Mouse (Mus musculus): Measurements from ENCODE around the gene Tubb2a.

- no peak for TF ChIP-seq RAD21 (IDR thresholded peaks at IDR 0.05; ENCODE audit: low read depth, low read length)
- TF ChIP-seq JUN (IDR thresholded peaks at IDR 0.05; ENCODE audit: insufficient read depth, low read depth, low read length) = no peak
- TF ChIP-seq MAZ (IDR thresholded peaks at IDR 0.05; ENCODE audit: low read depth, low read length) = no peak
Observed at GRCm38 (mm10) chr13:34037172-34038055, 40.4 kb downstream of the Tubb2a start, which contains the start of gene Bphl.
